Mouse (Mus musculus) hindbrain, embryonic 15.5 days (tissue): ENCODE data around the gene Gsn. TPM values are rescaled to one million over a fixed set of nuclear protein-coding genes. Genes with fewer than 3 reads are reported as not detected.

ENCODE experiments used
- ATAC-seq: fragments of 200-750 bp; cut with Nextera tagmentation; 2 replicates; pipeline ENCODE4 v1.8.0; 2017; ENCODE audit warnings: low read depth, moderate number of reproducible peaks, moderate TSS enrichment; ENCODE audit not compliant: low FRiP score
- H3K27ac ChIP-seq: fragments of 300-500 bp; sonication (generic); replicated peaks from 2 replicates; pipeline ENCODE4 v1.5.1; 2015; ENCODE audit warnings: mild to moderate bottlenecking, inconsistent platforms
- H3K27me3 ChIP-seq: fragments of 300-500 bp; sonication (generic); 2 replicates; pipeline ENCODE4 v1.6.1; 2015; ENCODE audit warnings: control low read depth, inconsistent platforms
- H3K36me3 ChIP-seq: fragments of 300-500 bp; sonication (generic); 2 replicates; pipeline ENCODE4 v1.6.1; 2015; ENCODE audit warnings: control low read depth, inconsistent platforms
- H3K4me1 ChIP-seq: fragments of 300-500 bp; sonication (generic); replicated peaks from 2 replicates; pipeline ENCODE4 v1.6.1; 2015; ENCODE audit warnings: control low read depth, inconsistent platforms
- H3K4me2 ChIP-seq: fragments of 300-500 bp; sonication (generic); 2 replicates; pipeline ENCODE4 v1.6.1; 2015; ENCODE audit warnings: moderate library complexity, mild to moderate bottlenecking, inconsistent platforms
- H3K4me3 ChIP-seq: fragments of 300-500 bp; sonication (generic); 2 replicates; pipeline ENCODE4 v1.5.1; 2015; ENCODE audit warnings: mild to moderate bottlenecking, inconsistent platforms
- H3K9ac ChIP-seq: fragments of 300-500 bp; sonication (generic); 2 replicates; pipeline ENCODE4 v1.6.1; 2015; ENCODE audit warnings: inconsistent platforms
- H3K9me3 ChIP-seq: fragments of 300-500 bp; sonication (generic); 2 replicates; pipeline ENCODE4 v1.6.1; 2016; ENCODE audit warnings: control low read depth, inconsistent platforms
- WGBS: fragments of 180-500 bp; shearing (Covaris S2); methylation state at CpG from one replicate; pipeline ENCODE4 v1.1.7; 2015; 5-methylcytosine and 5-hydroxymethylcytosine counted together
- polyA plus RNA-seq: library from polyadenylated mRNA; unstranded; fragments of >200 nt; fragmentation: Nextera tagmentation; extraction: Ambion mirVana; gene quantifications from 2 replicates; pipeline ENCODE4 v1.2.1, GENCODE M21; 2015

Gene Gsn
- polyA plus RNA-seq, 1 experiment from 2014 or later = 24.4 TPM

DNA sequence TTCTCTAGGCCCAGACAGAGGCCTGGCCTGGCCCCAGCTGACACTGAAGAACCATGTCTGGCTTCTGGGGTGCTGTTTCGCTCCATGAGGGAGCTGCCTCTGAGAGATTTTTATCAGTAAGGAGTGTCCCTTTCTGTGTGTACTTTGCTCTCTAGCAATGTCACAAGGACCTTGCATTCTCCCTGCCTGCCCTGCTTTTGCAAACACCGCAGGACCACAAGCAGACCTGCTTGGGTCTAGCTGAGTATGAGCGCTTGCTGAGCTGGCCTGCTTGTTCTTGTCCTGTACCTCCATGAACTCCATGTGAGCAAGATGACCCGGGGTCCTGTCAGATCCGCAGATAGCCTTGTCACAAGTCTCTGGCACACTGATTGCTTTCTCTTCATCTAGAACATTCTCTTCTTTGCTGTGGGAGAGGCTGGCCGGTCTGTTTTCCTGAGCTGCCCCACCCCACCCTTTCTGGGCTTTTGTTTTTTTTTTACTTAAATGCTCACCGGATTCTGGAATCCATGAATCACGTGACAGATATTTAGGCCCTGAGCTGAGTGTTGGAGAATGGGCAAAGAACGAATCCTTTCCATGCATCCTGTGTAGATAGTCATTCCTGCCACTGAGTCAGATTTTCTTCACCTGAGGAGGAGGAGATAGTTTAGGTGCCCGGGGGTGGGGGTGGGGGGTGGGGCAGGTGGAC lies 11.8 kb downstream of the Gsn start:
- Histone ChIP-seq H3K4me3 (no peak overlapping the region), H3K36me3 (no peaks in the 10 kb centered on the region), H3K9ac (no peak overlapping the region), H3K27ac (no peak overlapping the region), H3K4me2 (no peak overlapping the region), H3K27me3 (no peaks in the 10 kb centered on the region), H3K9me3 (no peaks in the 10 kb centered on the region), H3K4me1 (peaks cover 12% of the 10 kb centered on the region; the same call in 1 of the 2 replicates)
- no peak for ATAC-seq
- 86% methylated on average over 10 of the region's 10 CpGs for WGBS

DNA sequence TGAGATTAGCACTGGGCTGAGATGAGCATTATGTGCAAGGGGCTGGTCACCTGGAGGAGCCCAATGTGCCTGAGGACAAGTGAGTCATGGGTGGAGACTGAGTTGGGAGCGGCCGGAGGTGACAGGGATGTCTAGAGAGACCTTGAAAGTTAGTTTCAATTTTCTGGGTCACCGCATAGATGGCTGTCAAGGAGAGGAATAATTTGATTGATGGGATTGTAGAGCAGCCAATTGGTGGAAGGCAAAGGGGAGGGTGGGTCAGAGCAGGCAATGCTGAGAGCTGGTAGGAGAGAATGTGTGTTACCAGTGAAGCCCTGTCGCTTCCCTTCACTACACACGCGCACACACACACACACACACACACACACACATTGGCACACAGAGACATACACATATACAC lies 13.0 kb downstream of the Gsn start:
- H3K9ac ChIP-seq = no peak overlapping the region
- no peak overlapping the region for H3K4me3 ChIP-seq
- no peaks in the 10 kb centered on the region for H3K9me3 ChIP-seq
- no peaks in the 10 kb centered on the region for H3K27me3 ChIP-seq
- H3K36me3 ChIP-seq = no peaks in the 10 kb centered on the region
- H3K4me1 ChIP-seq = peaks cover 17% of the 10 kb centered on the region; the same call in 1 of the 2 replicates
- WGBS = 72% methylated on average over 6 of the region's 6 CpGs
- H3K4me2 ChIP-seq = no peak overlapping the region
- ATAC-seq = no peak
- no peak overlapping the region for H3K27ac ChIP-seq

GRCm38 (mm10) chr2:35269716-35270260 lies 13.6 kb downstream of the Gsn start:
- Histone ChIP-seq H3K4me2 (no peak overlapping the region), H3K4me1 (peaks cover 17% of the 10 kb centered on the region; the same call in 1 of the 2 replicates), H3K36me3 (no peaks in the 10 kb centered on the region), H3K27me3 (no peaks in the 10 kb centered on the region), H3K9ac (no peak overlapping the region), H3K27ac (no peak overlapping the region), H3K9me3 (no peaks in the 10 kb centered on the region), H3K4me3 (no peak overlapping the region)
- no peak for ATAC-seq
- WGBS = 86% methylated on average over 4 of the region's 4 CpGs

DNA sequence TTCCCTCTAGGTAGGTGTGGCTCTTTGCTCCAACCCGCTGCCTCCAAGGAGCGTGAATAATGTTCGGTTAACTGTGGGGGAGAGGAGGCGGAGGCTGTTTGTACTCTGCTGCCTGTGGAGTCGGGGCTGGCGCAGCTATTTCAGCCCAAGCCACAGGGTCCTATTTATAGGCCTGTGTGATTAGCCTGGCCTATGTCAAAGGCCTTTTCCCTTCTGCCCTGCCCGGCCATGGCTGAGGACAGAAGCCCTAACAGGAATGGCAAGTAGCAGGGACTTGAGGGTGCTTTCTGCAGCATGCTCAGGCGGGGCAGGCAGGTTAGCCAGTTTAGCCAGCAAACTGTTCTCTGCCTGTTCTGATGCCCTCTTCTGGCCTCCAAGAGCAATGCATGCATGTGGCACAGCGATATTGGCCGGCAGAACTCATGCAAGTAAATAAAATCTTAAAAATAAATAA lies 14.4 kb downstream of the Gsn start:
- Histone ChIP-seq H3K4me2 (no peak overlapping the region), H3K9ac (no peak overlapping the region), H3K27ac (no peak overlapping the region), H3K4me3 (no peak overlapping the region), H3K36me3 (no peaks in the 10 kb centered on the region), H3K9me3 (no peaks in the 10 kb centered on the region), H3K27me3 (no peaks in the 10 kb centered on the region), H3K4me1 (peaks cover 14% of the 10 kb centered on the region; the same call in 1 of the 2 replicates)
- no peak for ATAC-seq
- WGBS = 10% methylated on average over 10 of the region's 10 CpGs

GRCm38 (mm10) chr2:35271817-35272216 lies 15.6 kb downstream of the Gsn start:
- Histone ChIP-seq H3K36me3 (no peaks in the 10 kb centered on the region), H3K4me1 (peaks cover 13% of the 10 kb centered on the region; the same call in 1 of the 2 replicates), H3K4me2 (no peak overlapping the region), H3K27ac (no peak overlapping the region), H3K9me3 (no peaks in the 10 kb centered on the region), H3K4me3 (no peak overlapping the region), H3K27me3 (no peaks in the 10 kb centered on the region), H3K9ac (no peak overlapping the region)
- ATAC-seq = no peak
- WGBS = 86% methylated on average over 2 of the region's 2 CpGs

- Histone ChIP-seq H3K4me2 (no peak overlapping the region), H3K4me1 (peaks cover 13% of the 10 kb centered on the region; the same call in 1 of the 2 replicates), H3K9ac (no peak overlapping the region), H3K4me3 (no peak overlapping the region), H3K27me3 (no peaks in the 10 kb centered on the region), H3K27ac (no peak overlapping the region), H3K9me3 (no peaks in the 10 kb centered on the region), H3K36me3 (no peaks in the 10 kb centered on the region)
- 89% methylated on average over 6 of the region's 6 CpGs for WGBS
- ATAC-seq = no peak
Measured at GRCm38 (mm10) chr2:35272881-35273280, 16.7 kb downstream of the Gsn start.

DNA sequence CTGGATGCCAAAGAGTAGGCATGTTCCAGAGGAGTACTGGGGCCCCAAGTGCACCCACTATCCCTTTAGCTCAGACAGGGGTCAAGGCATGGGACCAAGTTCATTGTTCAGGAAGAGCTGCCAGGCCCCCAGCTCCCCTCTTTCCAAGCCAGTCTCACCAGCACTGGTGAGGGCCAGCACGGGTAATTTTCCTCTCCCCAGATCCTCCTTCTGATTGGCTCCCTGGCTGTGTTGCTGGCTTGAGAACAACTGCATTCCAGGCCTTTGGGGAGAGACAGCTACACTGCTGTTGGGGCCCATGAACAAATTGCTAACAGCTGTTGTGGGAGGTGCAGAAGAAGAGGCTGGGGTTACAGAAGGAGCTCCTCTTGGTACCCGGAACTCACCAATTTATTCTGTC lies 17.4 kb downstream of the Gsn start:
- no peak overlapping the region for H3K27ac ChIP-seq
- H3K4me1 ChIP-seq = peaks cover 13% of the 10 kb centered on the region; the same call in 1 of the 2 replicates

DNA sequence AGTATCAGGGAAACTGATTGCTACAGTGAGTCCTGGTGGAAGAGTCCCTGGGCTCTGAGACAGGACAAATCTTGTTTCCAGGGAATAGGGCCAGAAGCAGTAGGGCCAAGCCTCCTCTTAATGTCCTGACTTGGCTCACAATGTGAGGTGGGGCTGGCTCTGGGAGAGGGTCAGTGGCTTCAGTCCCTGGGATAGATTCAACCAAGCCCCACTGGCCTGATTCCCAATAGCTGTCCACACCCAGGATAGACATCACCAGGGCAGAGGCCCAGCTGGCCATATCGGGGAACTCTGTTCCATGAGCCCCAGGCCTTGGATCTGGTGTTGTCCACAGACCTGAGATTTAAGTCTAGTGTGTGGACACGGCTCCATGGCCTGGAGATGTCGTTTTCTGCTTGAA lies 21.5 kb downstream of the Gsn start:
- Histone ChIP-seq H3K36me3 (no peaks in the 10 kb centered on the region), H3K27me3 (peaks cover 16% of the 10 kb centered on the region), H3K4me2 (no peak overlapping the region), H3K27ac (no peak overlapping the region), H3K4me3 (no peak overlapping the region), H3K4me1 (peaks cover 9% of the 10 kb centered on the region), H3K9me3 (no peaks in the 10 kb centered on the region), H3K9ac (no peak overlapping the region)
- WGBS = 83% methylated on average over 3 of the region's 3 CpGs
- no peak for ATAC-seq

More for the DNA sequence above, 17.4 kb downstream of the Gsn start:
- no peaks in the 10 kb centered on the region for H3K9me3 ChIP-seq
- 21% methylated on average over 2 of the region's 2 CpGs for WGBS
- no peak for ATAC-seq
- no peaks in the 10 kb centered on the region for H3K36me3 ChIP-seq
- no peak overlapping the region for H3K4me3 ChIP-seq
- no peak overlapping the region for H3K4me2 ChIP-seq
- no peak overlapping the region for H3K9ac ChIP-seq
- no peaks in the 10 kb centered on the region for H3K27me3 ChIP-seq

- no peak for ATAC-seq
- WGBS = 81% methylated on average over 7 of the region's 7 CpGs
Measured at GRCm38 (mm10) chr2:35278371-35279210, 22.4 kb downstream of the Gsn start.

DNA sequence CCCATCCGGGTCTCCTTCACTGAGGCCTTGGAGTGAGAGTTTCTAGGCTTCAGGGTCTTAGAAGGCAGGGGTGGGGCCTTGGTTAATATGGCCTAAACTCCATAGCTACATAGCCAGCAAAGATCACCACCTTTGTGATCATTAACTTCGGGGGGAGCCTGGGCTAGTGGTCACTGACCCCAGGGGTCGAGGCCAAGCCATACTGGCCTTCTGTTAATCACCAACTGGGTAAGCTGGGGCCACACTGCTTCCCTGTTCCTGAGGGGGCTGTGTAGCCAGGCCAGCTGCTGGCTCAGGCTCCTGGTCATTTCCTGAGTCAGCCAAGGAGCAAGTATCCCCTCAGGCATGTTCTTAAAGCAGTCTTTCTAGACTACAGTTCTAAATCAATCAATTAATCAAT lies 23.8 kb downstream of the Gsn start:
- Histone ChIP-seq H3K27ac (no peak overlapping the region), H3K9ac (no peak overlapping the region), H3K36me3 (no peaks in the 10 kb centered on the region), H3K4me1 (peaks cover 5% of the 10 kb centered on the region), H3K4me3 (no peak overlapping the region), H3K27me3 (peaks cover 35% of the 10 kb centered on the region), H3K9me3 (no peaks in the 10 kb centered on the region), H3K4me2 (no peak overlapping the region)
- WGBS = 72% methylated on average over 3 of the region's 3 CpGs
- ATAC-seq = no peak

More at GRCm38 (mm10) chr2:35278371-35279210, 22.4 kb downstream of the Gsn start:
- peaks cover 24% of the 10 kb centered on the region for H3K27me3 ChIP-seq
- no peaks in the 10 kb centered on the region for H3K9me3 ChIP-seq
- H3K4me2 ChIP-seq = no peak overlapping the region
- peaks cover 5% of the 10 kb centered on the region for H3K4me1 ChIP-seq
- no peak overlapping the region for H3K4me3 ChIP-seq
- no peak overlapping the region for H3K27ac ChIP-seq
- H3K9ac ChIP-seq = no peak overlapping the region
- H3K36me3 ChIP-seq = no peaks in the 10 kb centered on the region

GRCm38 (mm10) chr2:35282214-35282613 lies 26.0 kb downstream of the Gsn start:
- Histone ChIP-seq H3K27ac (no peak overlapping the region), H3K36me3 (no peaks in the 10 kb centered on the region), H3K4me3 (peak overlapping the region; percentile 24), H3K9ac (no peak overlapping the region; the same call in 1 of the 2 replicates), H3K4me2 (peak overlapping the region; percentile 55), H3K4me1 (peaks cover 5% of the 10 kb centered on the region), H3K27me3 (peaks cover 35% of the 10 kb centered on the region), H3K9me3 (no peaks in the 10 kb centered on the region)
- 2% methylated on average over 32 of the region's 32 CpGs for WGBS
- peak; percentile 9; the same call in 1 of the 2 replicates for ATAC-seq

GRCm38 (mm10) chr2:35283997-35284396 lies 27.8 kb downstream of the Gsn start:
- ATAC-seq = no peak
- no peak overlapping the region for H3K27ac ChIP-seq
- no peaks in the 10 kb centered on the region for H3K9me3 ChIP-seq
- H3K27me3 ChIP-seq = peaks cover 35% of the 10 kb centered on the region
- H3K4me1 ChIP-seq = peaks cover 5% of the 10 kb centered on the region
- WGBS = 84% methylated on average over 4 of the region's 4 CpGs
- no peak overlapping the region for H3K4me3 ChIP-seq
- no peak overlapping the region for H3K4me2 ChIP-seq
- H3K9ac ChIP-seq = no peak overlapping the region
- H3K36me3 ChIP-seq = no peaks in the 10 kb centered on the region
